Mouse (Mus musculus): ENCODE measurements around the gene Gpr153. TPM values are rescaled to one million over a fixed set of nuclear protein-coding genes. Genes with fewer than 3 reads are reported as not detected.

Gene Gpr153
- total RNA-seq, 2 experiments from 2014 or later: 0.12 TPM; not detected in 1

- no peak for ATAC-seq (replicated peaks; ENCODE audit: poor library complexity)
Measured at GRCm38 (mm10) chr4:152313934-152314333, 39.9 kb downstream of the Gpr153 start.

- ATAC-seq (replicated peaks; ENCODE audit: poor library complexity): peak; percentile 34
Measured at GRCm38 (mm10) chr4:152315498-152316213, 41.6 kb downstream of the Gpr153 start.

- no peak for ATAC-seq (replicated peaks; ENCODE audit: poor library complexity)
Measured at GRCm38 (mm10) chr4:152317631-152318033, 43.6 kb downstream of the Gpr153 start.

- peak; percentile 88 for ATAC-seq (replicated peaks; ENCODE audit: poor library complexity)
Measured at GRCm38 (mm10) chr4:152318517-152319234, 44.6 kb downstream of the Gpr153 start, which contains the start of gene Rnf207. Gene Rnf207, minus strand, starts transcription at chr4:152318993.

GRCm38 (mm10) chr4:152321464-152321863 lies 47.4 kb downstream of the Gpr153 start:
- ATAC-seq (replicated peaks; ENCODE audit: poor library complexity): no peak

GRCm38 (mm10) chr4:152324641-152325562 lies 50.9 kb downstream of the Gpr153 start:
- peak; percentile 9; the same call in 1 of the 2 replicates for ATAC-seq (replicated peaks; ENCODE audit: poor library complexity)

- peak; percentile 91 for ATAC-seq (replicated peaks; ENCODE audit: poor library complexity)
Measured at GRCm38 (mm10) chr4:152325574-152326411, 51.8 kb downstream of the Gpr153 start, which contains the start of gene Rpl22. Gene Rpl22, plus strand, starts transcription at chr4:152325742.

GRCm38 (mm10) chr4:152326543-152326942 lies 52.5 kb downstream of the Gpr153 start:
- no peak for ATAC-seq (replicated peaks; ENCODE audit: poor library complexity)

- ATAC-seq (replicated peaks; ENCODE audit: poor library complexity): peak; percentile 23
Measured at GRCm38 (mm10) chr4:152328691-152329090, 54.7 kb downstream of the Gpr153 start.

- ATAC-seq (replicated peaks; ENCODE audit: poor library complexity): peak; percentile 84
Measured at GRCm38 (mm10) chr4:152332952-152333351, 58.9 kb downstream of the Gpr153 start.

GRCm38 (mm10) chr4:152333587-152333986 lies 59.6 kb downstream of the Gpr153 start:
- ATAC-seq (replicated peaks; ENCODE audit: poor library complexity): no peak

Other genes starting within 250 kb of the Gpr153 start
- 7.4 and 10.3 TPM in 2 replicates for gene Zbtb48, start 246.6 kb upstream of the Gpr153 start, total RNA-seq (2015)
- 4.8 and 6.6 TPM in 2 replicates for gene Zbtb48, start 246.6 kb upstream of the Gpr153 start, total RNA-seq (2017)
- gene Tas1r1, start 235.7 kb upstream of the Gpr153 start, total RNA-seq (2015): 0.71 and 0.91 TPM in 2 replicates
- 1.2 and 3.2 TPM in 2 replicates for gene Tas1r1, start 235.7 kb upstream of the Gpr153 start, total RNA-seq (2017)
- gene Nol9, start 234.9 kb upstream of the Gpr153 start, total RNA-seq (2015): 26.9 and 28.4 TPM in 2 replicates
- 33.4 and 35.1 TPM in 2 replicates for gene Nol9, start 234.9 kb upstream of the Gpr153 start, total RNA-seq (2017)
- 0.66 and 1.2 TPM in 2 replicates for gene Plekhg5, start 201.7 kb upstream of the Gpr153 start, total RNA-seq (2015)
- 1.6 and 2.6 TPM in 2 replicates for gene Plekhg5, start 201.7 kb upstream of the Gpr153 start, total RNA-seq (2017)
- 1.5 TPM in 1 of 2 replicates, not detected in the other for gene Tnfrsf25, start 158.3 kb upstream of the Gpr153 start, total RNA-seq (2015)
- 0.10 TPM in 1 of 2 replicates, not detected in the other for gene Tnfrsf25, start 158.3 kb upstream of the Gpr153 start, total RNA-seq (2017)
- 1.1 and 1.3 TPM in 2 replicates for gene Espn, start 121.9 kb upstream of the Gpr153 start, total RNA-seq (2015)
- gene Espn, start 121.9 kb upstream of the Gpr153 start, total RNA-seq (2017): 0.91 TPM in 1 of 2 replicates, not detected in the other
- not detected in 2 replicates for gene Hes2, start 115.4 kb upstream of the Gpr153 start, total RNA-seq (2015)
- gene Hes2, start 115.4 kb upstream of the Gpr153 start, total RNA-seq (2017): not detected in 2 replicates
- gene Acot7, start 96.1 kb upstream of the Gpr153 start, total RNA-seq (2015): 75.9 and 76.7 TPM in 2 replicates
- gene Acot7, start 96.1 kb upstream of the Gpr153 start, total RNA-seq (2017): 72.6 and 79.3 TPM in 2 replicates
- gene Hes3, start 17.4 kb downstream of the Gpr153 start, total RNA-seq (2015): not detected in 2 replicates
- not detected in 2 replicates for gene Hes3, start 17.4 kb downstream of the Gpr153 start, total RNA-seq (2017)
- gene Icmt, start 23.0 kb downstream of the Gpr153 start, total RNA-seq (2015): 7.9 and 12.1 TPM in 2 replicates
- gene Icmt, start 23.0 kb downstream of the Gpr153 start, total RNA-seq (2017): 11.5 and 14.8 TPM in 2 replicates
- gene Rnf207, start 44.8 kb downstream of the Gpr153 start, total RNA-seq (2015): 0.12 TPM in 1 of 2 replicates, not detected in the other
- not detected in 2 replicates for gene Rnf207, start 44.8 kb downstream of the Gpr153 start, total RNA-seq (2017)
- gene Rpl22, start 51.5 kb downstream of the Gpr153 start, total RNA-seq (2015): 1,636 and 1,708 TPM in 2 replicates
- gene Rpl22, start 51.5 kb downstream of the Gpr153 start, total RNA-seq (2017): 3,182 and 3,570 TPM in 2 replicates
- gene Chd5, start 64.4 kb downstream of the Gpr153 start, total RNA-seq (2015): not detected in 2 replicates
- 0.07 and 0.08 TPM in 2 replicates for gene Chd5, start 64.4 kb downstream of the Gpr153 start, total RNA-seq (2017)
- gene Nphp4, start 202.5 kb downstream of the Gpr153 start, total RNA-seq (2015): 0.39 and 0.72 TPM in 2 replicates
- 0.12 and 0.14 TPM in 2 replicates for gene Nphp4, start 202.5 kb downstream of the Gpr153 start, total RNA-seq (2017)
- 39.8 and 46.3 TPM in 2 replicates for gene Kcnab2, start 203.6 kb downstream of the Gpr153 start, total RNA-seq (2015)
- gene Kcnab2, start 203.6 kb downstream of the Gpr153 start, total RNA-seq (2017): 75.2 and 84.8 TPM in 2 replicates